Mouse (Mus musculus) B cell, adult 67 days (primary cell): ENCODE data around the gene Nrip3. TPM values are rescaled to one million over a fixed set of nuclear protein-coding genes. Genes with fewer than 3 reads are reported as not detected.

Experiments used
- total RNA-seq, 2 experiments: library from RNA; stranded (reverse); gene quantifications; 4 replicates each; pipeline ENCODE4 v1.2.4; 2023

Nrip3 gene
- total RNA-seq = not detected

GRCm38 (mm10) chr7:109781470-109782203 lies at the start of gene Nrip3:
Gene Nrip3 (minus strand): TSS chr7:109782025.

GRCm38 (mm10) chr7:109752008-109752925 lies 29.6 kb downstream of the Nrip3 start, which contains the start of gene Tmem9b:
Gene Tmem9b (minus strand): TSS chr7:109752875.

GRCm38 (mm10) chr7:109731626-109732025 lies 50.2 kb downstream of the Nrip3 start, which contains the start of gene Ascl3:
Gene Ascl3 (minus strand): TSS chr7:109731726.

GRCm38 (mm10) chr7:109723697-109724096 lies 58.1 kb downstream of the Nrip3 start, which contains the start of gene BC051019:
Gene BC051019 (minus strand): TSS chr7:109723850.

Other genes with a start within 250 kb of the Nrip3 start
- gene St5, start 78.4 kb downstream of the Nrip3 start, total RNA-seq = under 1 TPM in 1 of 2 experiments, not detected in 1; 0.12 TPM
- 10 to 100 TPM; 11.1 to 14.6 TPM for gene Akip1, start 78.3 kb downstream of the Nrip3 start, total RNA-seq
- gene BC051019, start 58.2 kb downstream of the Nrip3 start, total RNA-seq = not detected
- not detected for gene Ascl3, start 50.3 kb downstream of the Nrip3 start, total RNA-seq
- gene Tmem9b, start 29.1 kb downstream of the Nrip3 start, total RNA-seq = 10 to 100 TPM; 27.8 to 28.2 TPM
- gene Scube2, start 83.7 kb upstream of the Nrip3 start, total RNA-seq = not detected
- gene Dennd5a, start 178.4 kb upstream of the Nrip3 start, total RNA-seq = 100 to 1,000 TPM in 1 of 2 experiments, 10 to 100 TPM in 1; 97.8 to 136 TPM
- 10 to 100 TPM; 51.9 to 59.6 TPM for gene Tmem41b, start 204.9 kb upstream of the Nrip3 start, total RNA-seq
- 10 to 100 TPM; 68.1 to 82.2 TPM for gene Ipo7, start 236.2 kb upstream of the Nrip3 start, total RNA-seq